Mouse (Mus musculus) hindbrain, embryonic 16.5 days (tissue): ENCODE measurements around the gene Laptm5. TPM values are rescaled to one million over a fixed set of nuclear protein-coding genes. Genes with fewer than 3 reads are reported as not detected.

Experiments used
- ATAC-seq: fragments of 200-750 bp; cut with Nextera tagmentation; 2 replicates; pipeline ENCODE4 v1.8.0; 2017; ENCODE audit warnings: moderate TSS enrichment, moderate library complexity
- H3K27ac ChIP-seq: fragments of 300-500 bp; sonication (generic); 2 replicates; pipeline ENCODE4 v1.5.1; 2014; ENCODE audit warnings: low read depth, mild to moderate bottlenecking, control low read depth, low read length, moderate library complexity
- H3K27me3 ChIP-seq: fragments of 300-500 bp; sonication (generic); replicated peaks from 2 replicates; pipeline ENCODE4 v1.6.1; 2014; ENCODE audit warnings: low read length; ENCODE audit not compliant: control insufficient read depth, insufficient read depth
- H3K36me3 ChIP-seq: fragments of 300-500 bp; sonication (generic); 2 replicates; pipeline ENCODE4 v1.6.1; 2014; ENCODE audit warnings: mild to moderate bottlenecking, low read length, moderate library complexity, mixed read lengths; ENCODE audit not compliant: control insufficient read depth, insufficient read depth
- H3K4me1 ChIP-seq: fragments of 300-500 bp; sonication (generic); 2 replicates; pipeline ENCODE4 v1.6.1; 2014; ENCODE audit warnings: low read depth, low read length; ENCODE audit not compliant: control insufficient read depth, insufficient read depth
- H3K4me2 ChIP-seq: fragments of 300-500 bp; sonication (generic); 2 replicates; pipeline ENCODE4 v1.6.1; 2014; ENCODE audit warnings: mild to moderate bottlenecking, low read length, control low read depth, moderate library complexity
- H3K4me3 ChIP-seq: fragments of 300-500 bp; sonication (generic); 2 replicates; pipeline ENCODE4 v1.5.1; 2014; ENCODE audit warnings: mild to moderate bottlenecking, low read length, control low read depth, moderate library complexity
- H3K9ac ChIP-seq: fragments of 300-500 bp; sonication (generic); 2 replicates; pipeline ENCODE4 v1.6.1; 2014; ENCODE audit warnings: low read depth, mild to moderate bottlenecking, control low read depth, low read length, moderate library complexity
- H3K9me3 ChIP-seq: fragments of 300-500 bp; sonication (generic); 2 replicates; pipeline ENCODE4 v1.6.1; 2014; ENCODE audit warnings: mild to moderate bottlenecking, low read length, moderate library complexity; ENCODE audit not compliant: control insufficient read depth
- WGBS: fragments of 180-500 bp; shearing (Covaris S2); extraction: QIAGEN DNeasy Blood & Tissue Kit; methylation state at CpG from one replicate; pipeline ENCODE4 v1.1.7; 2014; 5-methylcytosine and 5-hydroxymethylcytosine counted together
- polyA plus RNA-seq: library from polyadenylated mRNA; unstranded; fragments of >200 nt; fragmentation: Nextera tagmentation; extraction: Ambion mirVana; gene quantifications from 2 replicates; pipeline ENCODE4 v1.2.1, GENCODE M21; 2015

The Laptm5 gene
- polyA plus RNA-seq, 1 experiment from 2014 or later: 27.2 TPM

DNA sequence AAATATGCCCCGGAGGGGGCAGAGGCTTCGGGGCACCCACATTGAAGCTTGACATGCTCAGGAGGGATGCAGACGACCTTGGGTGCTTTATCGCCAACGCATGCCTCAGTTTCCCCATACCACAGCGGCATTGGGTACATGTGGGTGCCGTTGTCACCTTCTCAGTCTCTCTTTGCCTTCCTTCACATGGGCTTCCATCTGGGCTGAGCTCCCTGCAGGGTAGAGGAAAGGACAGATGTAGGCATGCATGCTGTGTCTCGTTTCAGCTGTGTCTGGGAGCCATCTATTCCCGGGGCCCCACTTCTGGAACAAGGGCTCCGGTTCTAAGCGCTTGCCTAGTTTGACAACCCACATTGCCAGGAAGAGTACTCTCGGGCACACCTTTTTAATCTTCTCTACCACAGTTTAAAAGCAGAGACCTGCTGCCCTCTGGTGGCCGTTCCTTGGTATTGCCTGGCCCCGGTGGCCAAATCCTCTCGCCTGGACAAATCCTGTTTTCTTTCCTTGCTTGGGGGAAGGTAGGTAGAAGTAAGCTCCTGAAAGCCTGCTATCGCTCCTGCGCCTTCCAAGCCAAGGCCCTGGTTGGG lies 20.8 kb upstream of the Laptm5 start:
- no peak overlapping the region for H3K9ac ChIP-seq
- H3K9me3 ChIP-seq: no peaks in the 10 kb centered on the region
- peaks cover 7% of the 10 kb centered on the region; the same call in 1 of the 2 replicates for H3K27me3 ChIP-seq
- no peak overlapping the region for H3K4me3 ChIP-seq
- H3K27ac ChIP-seq: no peak overlapping the region
- no peak overlapping the region for H3K4me2 ChIP-seq
- ATAC-seq: peak; percentile 48; the same call in 1 of the 2 replicates
- 35% methylated on average over 17 of the region's 17 CpGs for WGBS
- peaks cover 9% of the 10 kb centered on the region for H3K4me1 ChIP-seq
- no peaks in the 10 kb centered on the region for H3K36me3 ChIP-seq

DNA sequence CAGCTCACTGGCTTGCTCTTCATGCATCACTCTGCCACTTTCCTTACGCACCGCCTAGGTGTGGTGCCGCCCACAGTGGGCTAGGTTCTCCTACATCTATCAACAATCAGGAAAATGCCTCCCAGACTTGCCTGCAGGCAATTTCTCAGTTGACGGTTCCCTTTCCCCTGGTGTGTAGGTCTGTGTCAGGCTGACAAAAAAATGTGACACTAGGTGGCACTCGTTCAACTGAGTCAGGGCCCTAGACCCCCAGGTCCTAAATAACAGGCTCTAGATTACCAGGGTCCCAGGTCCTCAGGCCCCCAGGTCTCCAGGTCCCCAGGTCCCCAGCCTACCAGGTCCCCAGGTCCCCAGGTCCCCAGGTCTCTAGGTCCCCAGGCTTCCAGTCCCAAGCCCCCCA lies 19.2 kb upstream of the Laptm5 start:
- Histone ChIP-seq H3K36me3 (no peaks in the 10 kb centered on the region), H3K4me1 (peaks cover 4% of the 10 kb centered on the region; the same call in 1 of the 2 replicates), H3K9ac (no peak overlapping the region), H3K4me3 (no peak overlapping the region), H3K9me3 (no peaks in the 10 kb centered on the region), H3K4me2 (no peak overlapping the region), H3K27ac (no peak overlapping the region), H3K27me3 (peaks cover 7% of the 10 kb centered on the region; the same call in 1 of the 2 replicates)
- WGBS: 57% methylated on average over 5 of the region's 5 CpGs
- ATAC-seq: no peak

DNA sequence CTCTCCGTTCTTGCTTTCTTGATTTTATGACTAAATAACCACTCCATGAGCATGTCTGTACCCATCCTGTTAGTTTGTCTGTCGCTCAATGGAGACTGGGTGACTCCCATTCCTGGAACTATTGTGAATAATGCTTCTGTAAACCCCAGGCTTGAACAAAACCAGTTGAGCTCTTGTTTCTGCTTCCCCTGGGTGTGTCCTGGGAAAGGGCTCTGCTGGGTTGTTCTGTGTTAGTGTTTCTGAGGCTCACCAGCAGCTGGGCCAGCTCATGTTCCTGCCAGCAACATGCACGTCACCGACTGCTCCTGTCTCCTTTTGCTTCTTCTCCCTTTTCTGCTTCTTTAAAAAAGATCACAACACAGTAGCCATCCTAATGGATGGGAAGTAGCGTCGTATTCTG lies 17.2 kb upstream of the Laptm5 start:
- Histone ChIP-seq H3K27ac (no peak overlapping the region), H3K4me2 (no peak overlapping the region), H3K27me3 (peaks cover 7% of the 10 kb centered on the region; the same call in 1 of the 2 replicates), H3K4me3 (no peak overlapping the region), H3K9me3 (no peaks in the 10 kb centered on the region), H3K9ac (no peak overlapping the region), H3K36me3 (no peaks in the 10 kb centered on the region), H3K4me1 (peaks cover 4% of the 10 kb centered on the region; the same call in 1 of the 2 replicates)
- ATAC-seq: no peak
- 88% methylated on average over 6 of the region's 6 CpGs for WGBS

DNA sequence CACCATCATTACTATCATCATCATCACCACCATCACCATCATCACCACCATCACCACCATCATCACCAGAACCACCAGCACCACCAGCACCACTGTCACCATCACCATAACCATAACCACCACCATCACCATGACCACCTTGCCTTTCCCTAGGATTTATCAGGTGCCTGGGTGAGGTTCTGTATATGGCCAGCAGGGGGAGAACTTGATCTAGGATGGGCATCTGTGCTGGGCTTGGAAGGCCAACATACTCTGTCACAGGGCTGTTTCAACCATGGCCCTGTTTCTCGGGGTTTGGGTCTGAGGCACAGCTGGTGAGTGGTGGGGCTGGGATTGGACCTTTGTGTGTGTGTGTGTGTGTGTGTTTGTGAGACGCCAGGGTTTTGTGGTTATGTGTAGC lies 16.6 kb upstream of the Laptm5 start:
- H3K27ac ChIP-seq: no peak overlapping the region
- 87% methylated on average over 2 of the region's 2 CpGs for WGBS
- H3K27me3 ChIP-seq: peaks cover 3% of the 10 kb centered on the region; the same call in 1 of the 2 replicates
- no peaks in the 10 kb centered on the region for H3K36me3 ChIP-seq
- H3K4me2 ChIP-seq: no peak overlapping the region
- H3K9ac ChIP-seq: no peak overlapping the region
- no peak for ATAC-seq
- no peaks in the 10 kb centered on the region for H3K9me3 ChIP-seq
- H3K4me3 ChIP-seq: no peak overlapping the region
- peaks cover 4% of the 10 kb centered on the region; the same call in 1 of the 2 replicates for H3K4me1 ChIP-seq

DNA sequence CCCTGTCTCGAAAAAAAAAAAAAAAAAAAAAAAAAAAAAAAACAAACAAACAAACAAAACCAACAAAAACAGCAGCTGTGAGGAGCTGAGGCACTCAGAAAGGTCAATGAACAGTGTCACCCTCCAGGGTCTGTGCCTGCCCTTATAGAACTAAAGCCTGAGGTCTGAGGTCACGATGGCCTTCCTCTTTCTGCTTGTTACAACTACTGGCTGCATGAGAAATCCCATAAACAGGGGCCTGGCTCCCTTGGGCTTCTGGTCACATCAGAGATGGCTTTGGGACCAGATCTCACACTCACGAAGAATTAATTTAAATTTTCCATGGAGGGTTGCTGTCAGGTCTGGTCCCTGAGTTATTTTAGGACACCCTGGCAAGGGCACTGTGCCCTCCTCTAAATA lies 13.5 kb upstream of the Laptm5 start:
- Histone ChIP-seq H3K9me3 (no peaks in the 10 kb centered on the region), H3K4me1 (no peaks in the 10 kb centered on the region), H3K4me3 (no peak overlapping the region), H3K27me3 (no peaks in the 10 kb centered on the region), H3K36me3 (no peaks in the 10 kb centered on the region), H3K27ac (no peak overlapping the region), H3K9ac (no peak overlapping the region), H3K4me2 (no peak overlapping the region)
- 70% methylated on average over 3 of the region's 3 CpGs for WGBS
- ATAC-seq: no peak

DNA sequence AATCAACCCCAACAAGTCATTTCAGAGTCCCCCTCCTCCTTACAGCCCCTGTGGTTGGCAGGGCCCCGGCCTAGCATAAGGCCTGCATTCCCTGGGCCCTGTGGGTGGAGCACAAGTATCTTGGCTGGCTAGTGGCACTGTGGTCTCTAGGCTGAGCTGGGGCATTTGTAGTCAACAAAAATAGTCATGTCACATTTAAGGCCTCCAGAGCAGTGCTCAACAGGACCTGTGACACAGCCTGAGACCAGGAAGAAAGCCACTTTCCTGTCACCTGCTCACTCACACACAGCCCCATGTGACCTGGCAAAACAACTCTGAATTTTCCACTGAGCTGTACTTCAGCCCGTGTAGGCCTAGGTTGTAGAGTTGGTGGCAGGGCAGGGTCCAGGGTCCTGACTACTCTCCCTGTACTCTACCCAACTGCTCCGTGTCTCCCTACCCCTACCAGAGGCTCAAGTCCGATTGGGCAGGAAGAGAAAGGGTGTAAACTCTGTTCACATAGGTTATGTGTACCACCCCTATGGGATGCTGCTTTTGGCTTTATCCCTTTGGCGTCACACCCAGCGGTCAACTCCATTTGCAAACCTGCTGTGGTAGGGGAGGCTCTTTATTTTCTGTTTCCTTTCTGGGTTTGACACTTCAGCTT lies 13.0 kb upstream of the Laptm5 start:
- ATAC-seq: no peak
- H3K4me2 ChIP-seq: no peak overlapping the region
- H3K27me3 ChIP-seq: no peaks in the 10 kb centered on the region
- H3K36me3 ChIP-seq: no peaks in the 10 kb centered on the region
- no peaks in the 10 kb centered on the region for H3K9me3 ChIP-seq
- H3K4me3 ChIP-seq: no peak overlapping the region
- H3K9ac ChIP-seq: no peak overlapping the region
- no peaks in the 10 kb centered on the region for H3K4me1 ChIP-seq
- H3K27ac ChIP-seq: no peak overlapping the region
- 72% methylated on average over 6 of the region's 6 CpGs for WGBS

DNA sequence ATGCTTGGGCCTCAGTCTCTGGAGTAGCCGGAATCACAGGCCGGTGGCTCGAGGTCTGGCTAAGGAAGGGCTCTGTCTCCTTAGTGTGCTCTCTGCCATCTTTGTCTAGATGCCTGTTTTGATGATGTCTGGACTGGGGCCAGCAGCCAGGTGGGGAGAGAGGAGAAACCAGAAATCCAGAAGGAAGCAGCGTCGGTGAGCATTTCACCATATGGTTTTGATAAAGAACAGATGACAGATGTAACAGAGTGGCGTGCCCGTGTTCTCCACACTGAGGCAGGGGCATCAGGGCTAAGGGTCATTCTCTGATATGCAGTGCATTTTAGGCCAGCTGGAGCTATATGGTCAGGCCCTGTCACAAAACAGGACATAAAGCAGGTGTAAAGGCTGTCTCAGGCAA lies 12.2 kb upstream of the Laptm5 start:
- ATAC-seq: no peak
- Histone ChIP-seq H3K9me3 (no peaks in the 10 kb centered on the region), H3K9ac (no peak overlapping the region), H3K4me3 (no peak overlapping the region), H3K4me1 (no peaks in the 10 kb centered on the region; the same call in 1 of the 2 replicates), H3K4me2 (no peak overlapping the region), H3K27me3 (no peaks in the 10 kb centered on the region), H3K36me3 (no peaks in the 10 kb centered on the region), H3K27ac (no peak overlapping the region)
- 67% methylated on average over 7 of the region's 7 CpGs for WGBS

DNA sequence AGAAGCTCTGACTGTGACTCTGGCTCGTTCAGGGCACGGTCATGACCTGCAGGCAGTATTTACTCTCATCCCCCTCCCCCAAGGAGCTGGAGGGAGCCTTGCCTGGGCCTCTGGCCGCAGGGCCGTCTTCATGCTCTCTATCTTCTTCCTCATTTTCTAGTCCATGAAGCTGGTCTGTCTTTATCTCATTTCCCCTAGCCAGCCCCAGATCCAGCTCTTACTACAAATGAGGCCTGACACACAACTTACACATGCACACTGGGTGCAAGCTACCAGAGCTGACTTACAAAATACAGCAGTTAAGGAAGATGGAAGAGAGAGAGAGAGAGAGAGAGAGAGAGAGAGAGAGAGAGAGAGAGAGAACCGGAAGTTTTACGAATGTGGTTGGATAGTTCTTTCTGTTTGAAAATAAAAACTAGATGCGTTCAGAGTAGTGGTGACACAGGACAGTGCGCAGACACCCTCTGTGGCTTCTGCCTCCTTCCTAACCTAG lies 10.6 kb upstream of the Laptm5 start:
- Histone ChIP-seq H3K9ac (no peak overlapping the region), H3K4me2 (no peak overlapping the region), H3K27ac (no peak overlapping the region), H3K4me1 (peaks cover under 1% of the 10 kb centered on the region; the same call in 1 of the 2 replicates), H3K27me3 (no peaks in the 10 kb centered on the region), H3K4me3 (no peak overlapping the region), H3K36me3 (no peaks in the 10 kb centered on the region), H3K9me3 (no peaks in the 10 kb centered on the region)
- no peak for ATAC-seq
- WGBS: 53% methylated on average over 8 of the region's 8 CpGs

DNA sequence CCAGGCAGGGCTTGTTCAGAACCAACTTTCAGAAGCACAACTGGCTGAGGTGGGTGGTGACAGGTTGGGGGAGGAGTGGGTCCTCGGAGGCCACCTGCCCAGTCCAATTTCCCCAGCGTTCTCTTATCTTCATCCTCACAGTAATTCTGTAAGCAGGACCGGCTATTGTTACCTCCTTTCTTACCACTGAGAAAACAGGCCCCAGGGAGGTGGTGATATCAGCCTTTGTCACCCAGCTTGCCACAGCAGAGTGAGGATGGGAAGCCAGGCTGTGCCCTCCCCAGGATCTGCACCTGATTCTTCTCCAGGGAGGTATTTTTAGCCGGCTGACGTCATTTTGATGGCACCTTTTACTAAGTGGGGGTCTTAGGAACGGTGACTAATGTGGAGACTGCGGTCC lies 7.9 kb upstream of the Laptm5 start:
- ATAC-seq: no peak
- H3K9me3 ChIP-seq: no peaks in the 10 kb centered on the region
- 80% methylated on average over 7 of the region's 7 CpGs for WGBS
- no peak overlapping the region for H3K9ac ChIP-seq
- no peak overlapping the region for H3K4me3 ChIP-seq
- no peaks in the 10 kb centered on the region for H3K36me3 ChIP-seq
- H3K27me3 ChIP-seq: no peaks in the 10 kb centered on the region
- peaks cover 3% of the 10 kb centered on the region; the same call in 1 of the 2 replicates for H3K4me1 ChIP-seq
- H3K4me2 ChIP-seq: no peak overlapping the region
- no peak overlapping the region for H3K27ac ChIP-seq
